Mouse (Mus musculus): Measurements from ENCODE around the gene Lpxn. TPM values are rescaled to one million over a fixed set of nuclear protein-coding genes. Genes with fewer than 3 reads are reported as not detected.

The Lpxn gene
- polyA plus RNA-seq, 1 experiment from 2014 or later = 0.78 TPM

DNA sequence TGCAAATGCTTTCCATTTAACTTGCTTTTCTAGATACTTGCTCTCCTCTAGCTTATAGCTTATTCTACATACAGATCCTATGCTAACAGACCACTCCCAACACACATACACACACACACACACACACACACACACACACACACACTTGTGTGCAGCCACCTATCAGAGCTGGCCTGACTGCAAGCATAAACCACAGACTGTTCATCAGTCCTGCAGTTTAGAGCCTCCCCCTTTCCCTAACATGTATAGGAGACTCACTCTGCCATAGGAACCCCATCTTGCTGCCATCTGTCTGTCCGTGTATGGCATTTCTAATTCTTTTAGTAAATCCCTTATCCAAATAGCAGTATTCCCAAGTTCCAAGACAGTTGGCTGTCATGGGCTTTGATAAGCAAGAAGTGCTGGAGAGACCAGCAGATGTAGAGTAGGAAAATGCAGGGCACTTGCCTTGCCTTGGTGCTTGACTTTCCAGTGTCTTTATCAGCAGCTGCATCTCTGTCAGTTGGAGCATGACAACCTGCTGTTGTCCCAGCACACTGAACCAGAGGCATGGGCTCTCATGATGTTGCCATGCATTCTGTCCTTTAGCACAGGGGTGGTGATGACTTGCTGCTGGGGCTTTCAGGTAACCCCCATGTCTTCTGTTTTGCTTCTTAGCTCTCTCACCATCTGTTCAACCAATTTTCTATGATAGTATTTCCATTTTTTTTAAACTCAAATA, 16.8 kb downstream of the Lpxn start:
- DNase-seq (ENCODE audit: low spot score) = no peak
- WGBS = 72% methylated on average over 1 of the region's 1 CpGs
- no peaks in the 10 kb centered on the region for H3K4me1 ChIP-seq
- H3K4me3 ChIP-seq = no peak overlapping the region
- H3K27ac ChIP-seq = no peak overlapping the region
- no peaks in the 10 kb centered on the region for H3K9me3 ChIP-seq (replicated peaks)
- no peaks in the 10 kb centered on the region for H3K36me3 ChIP-seq
- H3K27me3 ChIP-seq (ENCODE audit: low read depth, poor library complexity, severe bottlenecking) = no peaks in the 10 kb centered on the region

DNA sequence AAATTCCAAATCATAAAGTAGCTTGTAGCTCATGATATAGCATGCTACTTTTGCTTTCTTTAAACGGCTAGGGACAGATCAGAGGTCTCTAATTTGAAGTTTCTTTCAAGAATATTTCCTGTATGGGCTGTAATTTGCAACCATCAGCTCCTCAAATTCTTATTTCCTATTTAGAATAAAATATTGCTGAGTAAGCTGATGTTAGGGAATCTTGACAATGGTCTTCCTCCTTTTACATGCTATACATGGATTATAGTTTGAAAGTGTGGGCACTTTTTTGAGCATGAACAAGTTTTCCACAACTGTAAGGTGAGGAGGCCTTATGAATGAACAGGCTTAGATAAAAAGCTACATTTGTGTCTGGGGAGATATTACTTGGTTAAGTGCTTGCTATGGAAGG, 17.9 kb downstream of the Lpxn start:
- WGBS = 80% methylated on average over 1 of the region's 1 CpGs
- Histone ChIP-seq H3K9me3 (replicated peaks) (no peaks in the 10 kb centered on the region), H3K27ac (no peak overlapping the region), H3K36me3 (no peaks in the 10 kb centered on the region), H3K27me3 (ENCODE audit: low read depth, poor library complexity, severe bottlenecking) (no peaks in the 10 kb centered on the region), H3K4me3 (no peak overlapping the region), H3K4me1 (no peaks in the 10 kb centered on the region)
- no peak for DNase-seq (ENCODE audit: low spot score)

DNA sequence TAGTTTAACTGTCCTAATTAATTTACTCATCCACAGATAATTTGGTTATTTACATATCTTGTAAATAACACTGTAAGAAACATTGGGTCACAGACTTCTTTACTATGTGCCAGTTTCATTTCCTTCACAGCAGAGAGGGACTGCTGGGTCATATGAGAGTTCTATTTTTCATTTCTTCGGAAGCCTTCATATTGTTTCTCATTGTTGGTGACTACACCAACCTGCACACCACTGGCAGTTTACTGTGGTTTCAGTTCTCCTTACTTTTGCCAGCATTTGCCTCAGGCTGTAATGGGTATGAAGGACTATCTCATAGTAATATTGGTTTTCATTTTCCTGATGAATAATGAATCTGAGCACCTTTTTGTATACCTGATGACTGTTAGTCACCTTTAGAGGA, 22.5 kb downstream of the Lpxn start:
- WGBS = 87% methylated on average over 1 of the region's 1 CpGs
- no peak overlapping the region for H3K4me3 ChIP-seq
- H3K9me3 ChIP-seq (replicated peaks) = no peaks in the 10 kb centered on the region
- no peak overlapping the region for H3K27ac ChIP-seq
- H3K4me1 ChIP-seq = no peaks in the 10 kb centered on the region
- H3K27me3 ChIP-seq (ENCODE audit: low read depth, poor library complexity, severe bottlenecking) = no peaks in the 10 kb centered on the region
- DNase-seq (ENCODE audit: low spot score) = no peak
- H3K36me3 ChIP-seq = no peaks in the 10 kb centered on the region

DNA sequence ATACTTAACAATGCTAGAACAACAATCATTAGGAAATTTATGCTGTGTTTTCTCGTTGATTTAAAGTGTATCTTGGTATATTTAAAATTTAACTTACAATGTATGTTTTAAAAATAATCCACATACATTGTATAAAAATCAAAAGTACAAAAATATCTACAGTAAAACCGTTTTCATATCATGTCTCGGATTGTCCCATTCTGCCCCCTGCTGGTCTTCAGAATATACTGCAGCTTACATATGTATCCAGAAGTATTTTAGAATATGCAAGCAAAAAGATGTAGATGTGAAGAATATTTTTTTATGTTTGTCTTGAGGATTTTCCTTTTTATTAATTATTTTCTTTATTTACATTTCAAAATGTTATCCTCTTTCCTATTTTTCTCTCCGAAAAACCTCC, 24.4 kb downstream of the Lpxn start:
- Histone ChIP-seq H3K27ac (no peak overlapping the region), H3K36me3 (no peaks in the 10 kb centered on the region), H3K27me3 (ENCODE audit: low read depth, poor library complexity, severe bottlenecking) (no peaks in the 10 kb centered on the region), H3K4me1 (no peaks in the 10 kb centered on the region), H3K4me3 (no peak overlapping the region), H3K9me3 (replicated peaks) (no peaks in the 10 kb centered on the region)
- no peak for DNase-seq (ENCODE audit: low spot score)
- WGBS = 39% methylated on average over 4 of the region's 4 CpGs

DNA sequence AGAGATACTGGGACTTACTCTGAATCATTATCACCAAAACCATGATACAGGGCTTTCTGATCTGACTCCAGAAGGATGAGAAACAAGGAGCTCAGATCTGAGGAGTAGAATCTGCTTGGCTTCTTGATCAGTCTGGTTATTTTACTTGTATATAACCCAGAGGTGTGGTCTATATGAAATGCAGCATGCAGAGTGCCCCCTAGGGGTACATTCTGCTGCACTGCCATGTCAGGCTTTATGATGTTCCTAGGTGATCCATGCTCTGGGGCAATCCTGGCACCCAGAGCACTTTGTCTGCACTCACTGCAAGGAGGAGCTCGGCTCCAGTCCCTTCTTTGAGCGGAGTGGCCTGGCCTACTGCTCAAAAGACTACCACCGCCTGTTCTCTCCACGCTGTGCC, 28.6 kb downstream of the Lpxn start:
- Histone ChIP-seq H3K27ac (no peak overlapping the region), H3K4me1 (no peaks in the 10 kb centered on the region), H3K36me3 (no peaks in the 10 kb centered on the region), H3K9me3 (replicated peaks) (no peaks in the 10 kb centered on the region), H3K27me3 (ENCODE audit: low read depth, poor library complexity, severe bottlenecking) (no peaks in the 10 kb centered on the region), H3K4me3 (no peak overlapping the region)
- no peak for DNase-seq (ENCODE audit: low spot score)
- 79% methylated on average over 4 of the region's 4 CpGs for WGBS

DNA sequence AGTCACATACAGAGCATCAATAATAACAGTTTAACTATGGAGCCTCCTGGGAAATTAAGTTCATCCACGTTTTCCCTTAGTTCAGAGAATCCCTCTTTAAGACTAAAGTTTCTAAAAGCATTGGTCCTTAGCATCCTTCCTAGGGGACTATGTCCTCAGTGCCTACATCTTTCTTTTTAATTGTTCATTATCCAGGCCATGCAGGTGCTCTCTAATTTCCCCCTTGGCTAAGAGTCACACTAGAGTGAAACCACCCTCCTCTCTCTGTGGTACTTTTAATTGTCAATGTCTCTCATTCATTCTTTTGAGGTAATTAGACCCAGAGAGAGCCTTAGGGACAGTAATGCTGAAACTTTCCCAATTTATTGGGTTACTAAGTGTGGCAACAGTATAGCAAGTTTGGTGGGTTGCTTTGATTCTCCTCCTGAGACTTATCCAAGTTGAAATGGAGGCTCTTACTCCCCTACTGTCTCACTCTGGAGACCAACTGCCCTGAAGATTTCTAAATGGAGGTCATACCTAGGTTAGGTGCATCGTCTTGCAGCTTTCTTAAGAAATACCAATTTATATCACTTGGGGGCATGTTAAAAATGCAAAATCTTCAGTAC, 34.9 kb downstream of the Lpxn start:
- Histone ChIP-seq H3K4me1 (no peaks in the 10 kb centered on the region), H3K27ac (no peak overlapping the region), H3K36me3 (no peaks in the 10 kb centered on the region), H3K27me3 (ENCODE audit: low read depth, poor library complexity, severe bottlenecking) (no peaks in the 10 kb centered on the region), H3K9me3 (replicated peaks) (no peaks in the 10 kb centered on the region), H3K4me3 (no peak overlapping the region)
- DNase-seq (ENCODE audit: low spot score) = no peak
- WGBS = 75% methylated on average over 2 of the region's 2 CpGs

DNA sequence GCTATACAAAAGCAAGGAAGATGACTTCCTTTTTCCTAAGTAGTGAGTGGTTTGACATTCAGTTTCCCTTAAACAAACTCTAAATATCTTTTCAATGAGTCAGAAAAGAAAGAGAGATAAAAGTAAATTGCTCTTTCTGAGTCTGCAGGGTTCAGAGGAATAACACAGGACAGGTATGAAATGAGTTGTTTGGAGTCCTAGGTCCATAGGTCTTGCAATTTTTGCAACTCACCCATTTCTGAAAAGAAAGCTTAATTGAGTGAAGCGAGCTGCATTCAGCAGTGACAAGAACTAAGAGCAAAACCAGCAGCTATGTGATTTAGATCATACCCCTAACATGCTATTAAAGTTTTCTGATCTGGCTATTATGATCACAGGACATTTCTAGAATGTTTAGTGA, 35.6 kb downstream of the Lpxn start:
- H3K27ac ChIP-seq = no peak overlapping the region
- no peaks in the 10 kb centered on the region for H3K4me1 ChIP-seq
- WGBS = 76% methylated on average over 1 of the region's 1 CpGs
- no peak for DNase-seq (ENCODE audit: low spot score)
- no peaks in the 10 kb centered on the region for H3K27me3 ChIP-seq (ENCODE audit: low read depth, poor library complexity, severe bottlenecking)
- H3K9me3 ChIP-seq (replicated peaks) = no peaks in the 10 kb centered on the region
- no peaks in the 10 kb centered on the region for H3K36me3 ChIP-seq
- no peak overlapping the region for H3K4me3 ChIP-seq

DNA sequence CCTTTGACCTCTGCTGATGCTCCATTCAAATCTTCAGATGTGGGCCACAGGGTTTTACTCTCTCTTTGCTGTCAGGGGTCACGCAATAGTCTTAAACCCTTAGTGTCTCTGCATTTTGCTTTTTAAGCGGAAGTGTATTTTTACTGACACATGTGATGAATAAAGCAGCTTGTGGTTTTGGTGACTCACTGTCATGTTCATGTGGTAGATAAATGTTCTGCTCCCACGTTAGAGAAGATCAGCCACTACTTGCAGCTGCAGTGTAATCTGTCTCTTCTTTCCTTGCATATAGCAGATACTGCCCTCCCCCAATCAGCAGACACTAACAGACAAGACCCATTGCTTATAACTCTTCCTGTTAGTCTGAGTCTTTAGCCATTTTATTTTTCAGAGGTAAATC, 37.6 kb downstream of the Lpxn start:
- no peak for DNase-seq (ENCODE audit: low spot score)
- no peaks in the 10 kb centered on the region for H3K27me3 ChIP-seq (ENCODE audit: low read depth, poor library complexity, severe bottlenecking)
- 85% methylated on average over 3 of the region's 3 CpGs for WGBS
- no peak overlapping the region for H3K27ac ChIP-seq
- no peak overlapping the region for H3K4me3 ChIP-seq
- no peaks in the 10 kb centered on the region for H3K36me3 ChIP-seq
- no peaks in the 10 kb centered on the region for H3K9me3 ChIP-seq (replicated peaks)
- H3K4me1 ChIP-seq = no peaks in the 10 kb centered on the region

DNA sequence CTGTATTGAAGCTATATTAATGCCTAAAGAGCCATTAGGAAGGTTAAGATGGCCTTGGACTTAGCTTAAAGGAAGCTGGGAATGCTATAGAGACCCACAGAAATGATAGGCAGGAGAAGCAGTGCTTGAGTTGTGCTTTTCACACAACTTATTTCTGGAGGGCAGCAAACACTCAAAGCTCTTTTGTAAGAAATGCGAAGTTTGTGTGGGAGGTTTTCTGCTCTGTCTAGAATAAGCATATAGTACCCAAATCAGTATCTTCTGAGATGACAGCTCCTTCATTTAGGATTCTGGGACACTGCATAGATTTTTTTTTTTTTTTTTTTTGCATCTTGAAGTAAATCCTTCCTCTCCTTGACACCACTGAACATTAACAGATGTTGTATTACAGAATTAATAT, 42.5 kb downstream of the Lpxn start:
- no peak for DNase-seq (ENCODE audit: low spot score)
- Histone ChIP-seq H3K4me3 (no peak overlapping the region), H3K27me3 (ENCODE audit: low read depth, poor library complexity, severe bottlenecking) (no peaks in the 10 kb centered on the region), H3K4me1 (no peaks in the 10 kb centered on the region), H3K9me3 (replicated peaks) (no peaks in the 10 kb centered on the region), H3K27ac (no peak overlapping the region), H3K36me3 (no peaks in the 10 kb centered on the region)
- 75% methylated on average over 1 of the region's 1 CpGs for WGBS

DNA sequence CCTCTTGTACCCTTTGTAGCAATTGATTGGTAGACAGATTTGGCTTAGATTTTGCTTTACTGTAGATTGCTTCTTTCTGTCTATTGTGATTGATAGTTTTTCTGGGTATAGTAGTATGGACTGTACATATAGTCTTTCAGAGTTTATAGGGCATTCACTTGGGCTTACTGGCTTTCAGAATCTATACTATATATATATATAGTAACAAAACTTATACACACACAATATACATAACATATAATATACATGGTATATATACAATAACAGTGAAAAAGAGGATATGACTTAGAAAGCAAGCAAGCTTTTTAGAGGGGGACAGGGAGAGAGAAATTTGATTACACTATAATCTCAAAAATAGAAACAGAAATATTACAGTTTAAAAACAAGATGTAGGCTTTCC, 50.4 kb downstream of the Lpxn start, which contains the start of gene Gm5244:
Gene Gm5244, plus strand, starts transcription at position 301 of the 400 bp plus-strand sequence.
- no peaks in the 10 kb centered on the region for H3K4me1 ChIP-seq

DNA sequence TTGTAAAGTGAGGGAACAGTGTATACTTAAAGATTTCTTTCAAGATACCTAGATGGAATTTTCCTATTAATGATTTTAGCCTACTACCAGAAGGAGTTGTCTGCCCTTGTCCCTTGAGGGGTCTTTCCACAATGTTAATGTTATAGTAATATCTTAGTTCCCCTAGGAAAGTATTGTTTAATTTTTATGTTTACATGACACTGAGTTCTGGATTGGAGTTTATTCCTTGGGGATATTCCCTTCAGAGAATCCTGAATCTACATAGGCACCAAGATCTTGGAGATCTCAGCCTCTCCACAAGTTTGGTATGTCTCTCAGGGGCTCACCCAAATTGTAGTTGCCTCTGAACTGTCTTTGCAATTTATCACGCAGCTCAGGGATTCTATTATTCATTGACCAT, 61.0 kb downstream of the Lpxn start, which contains the start of gene Olfr1444:
Gene Olfr1444, plus strand, starts transcription at position 301 of the 400 bp plus-strand sequence.
- DNase-seq (ENCODE audit: low spot score) = no peak
- Histone ChIP-seq H3K27ac (no peak within 1 kb of the TSS), H3K9me3 (replicated peaks) (no peaks in the 10 kb centered on the region), H3K36me3 (no peaks in the 10 kb centered on the region), H3K27me3 (ENCODE audit: low read depth, poor library complexity, severe bottlenecking) (no peaks in the 10 kb centered on the region), H3K4me3 (no peak within 1 kb of the TSS), H3K4me1 (no peaks in the 10 kb centered on the region)
- WGBS = 47% methylated on average over 1 of the region's 1 CpGs

More for the DNA sequence above, 50.4 kb downstream of the Lpxn start, which contains the start of gene Gm5244:
- Histone ChIP-seq H3K27ac (no peak within 1 kb of the TSS), H3K36me3 (no peaks in the 10 kb centered on the region), H3K27me3 (ENCODE audit: low read depth, poor library complexity, severe bottlenecking) (no peaks in the 10 kb centered on the region), H3K9me3 (replicated peaks) (no peaks in the 10 kb centered on the region), H3K4me3 (no peak within 1 kb of the TSS)
- no peak for DNase-seq (ENCODE audit: low spot score)
